Mouse (Mus musculus) cerebellum, adult 2 months (tissue): ENCODE measurements around the gene Cd151. TPM values are rescaled to one million over a fixed set of nuclear protein-coding genes. Genes with fewer than 3 reads are reported as not detected.
"Not testable (repeated sequence)": the region's sequence is repeated elsewhere in the genome, so short reads cannot be mapped to it uniquely, and the experiment has no call there.

Experiments used
- DNase-seq, 2 experiments: peaks; one replicate each; pipeline ENCODE4 v3.0.0; 2021
- H3K27ac ChIP-seq: fragments of 200-500 bp; 2 replicates; pipeline ENCODE4 v1.5.1; 2012; ENCODE audit warnings: low read length, control low read depth, inconsistent platforms; ENCODE audit not compliant: insufficient read depth
- H3K27me3 ChIP-seq: fragments of 200-500 bp; 2 replicates; pipeline ENCODE4 v1.6.1; 2012; ENCODE audit warnings: inconsistent platforms, mild to moderate bottlenecking, low read length, moderate library complexity; ENCODE audit not compliant: control insufficient read depth, insufficient read depth
- H3K4me1 ChIP-seq: fragments of 200-500 bp; 2 replicates; pipeline ENCODE4 v1.6.1; 2011; ENCODE audit warnings: low read length; ENCODE audit not compliant: control insufficient read depth, insufficient read depth
- H3K4me3 ChIP-seq: fragments of 200-500 bp; replicated peaks from 2 replicates; pipeline ENCODE3; 2011; ENCODE audit warnings: mild to moderate bottlenecking, low read depth, low read length, control low read depth; ENCODE audit not compliant: insufficient read depth
- CTCF ChIP-seq: fragments of 200-500 bp; IDR thresholded peaks from 2 replicates; pipeline ENCODE4 v1.5.1; 2011; ENCODE audit warnings: low read depth, mild to moderate bottlenecking, control low read depth, low read length, moderate library complexity, borderline replicate concordance; ENCODE audit not compliant: insufficient read depth
- POLR2A ChIP-seq: fragments of 200-500 bp; IDR thresholded peaks from 2 replicates; pipeline ENCODE4 v1.6.1; 2011; ENCODE audit warnings: low read length, control low read depth, borderline replicate concordance; ENCODE audit not compliant: insufficient read depth
- WGBS: fragments of 180-500 bp; shearing (Covaris S2); methylation state at CpG from one replicate; pipeline ENCODE4 v1.1.7; 2018; 5-methylcytosine and 5-hydroxymethylcytosine counted together
- polyA plus RNA-seq: library from polyadenylated mRNA; depleted of rRNA; stranded (reverse); fragments of >200 nt; gene quantifications from 2 replicates; pipeline ENCODE4 v1.2.3, GENCODE M21; 2012

Cd151 gene
- polyA plus RNA-seq, 1 experiment, result 68.7 TPM

DNA sequence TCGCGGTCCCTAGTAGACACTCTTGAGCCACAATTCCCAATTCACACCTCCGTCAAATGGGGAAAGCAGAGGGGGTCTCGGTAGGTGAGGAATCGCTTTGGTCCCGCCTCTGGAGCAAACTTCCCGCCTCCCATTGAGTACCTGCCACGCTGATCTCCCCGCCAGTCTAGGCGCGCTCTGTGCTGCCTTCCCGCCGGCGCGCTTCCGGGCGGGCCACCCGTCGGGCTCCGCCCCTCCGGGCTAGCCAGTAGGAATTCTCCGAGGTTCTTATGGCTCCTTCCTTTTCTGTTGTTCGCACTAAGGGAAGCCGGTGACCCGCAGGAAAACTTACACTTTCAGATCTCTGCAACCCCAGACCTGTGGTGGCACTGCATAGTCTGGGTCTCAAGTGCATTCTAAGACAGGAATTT is 23.4 kb upstream of the Cd151 start, which contains the start of gene Pidd1:
TSS of gene Pidd1 (minus strand) at position 198 of the 410 bp plus-strand sequence.
- H3K27ac ChIP-seq, result no peak within 1 kb of the TSS
- H3K4me1 ChIP-seq, result peaks cover 16% of the 10 kb centered on the region
- H3K27me3 ChIP-seq, result no peaks in the 10 kb centered on the region
- H3K4me3 ChIP-seq, result peak within 1 kb of the TSS; percentile 17
- TF ChIP-seq CTCF (no peak), POLR2A (no peak)
- 2% methylated on average over 25 of the region's 25 CpGs for WGBS
- DNase-seq, result peak; percentile 32 to 33

GRCm38 (mm10) chr7:141446374-141446773 is 20.8 kb upstream of the Cd151 start:
- H3K4me3 ChIP-seq, H3K27me3 ChIP-seq, H3K4me1 ChIP-seq, H3K27ac ChIP-seq, DNase-seq: not testable (repeated sequence)
- WGBS, result 83% methylated on average over 3 of the region's 3 CpGs

- H3K4me3 ChIP-seq, result peak within 1 kb of the TSS; percentile 91
- TF ChIP-seq CTCF (no peak), POLR2A (peak; percentile 96)
- under 1% methylated on average over 63 of the region's 63 CpGs for WGBS
- peak; percentile 94 to 97 for DNase-seq
- H3K27ac ChIP-seq, result peak within 1 kb of the TSS; percentile 92
- peaks cover 3% of the 10 kb centered on the region for H3K4me1 ChIP-seq
- no peaks in the 10 kb centered on the region for H3K27me3 ChIP-seq
These were observed 19.8 kb upstream of the Cd151 start, which contains the start of gene Rplp2 for GRCm38 (mm10) chr7:141447110-141447991. TSS of gene Rplp2 (plus strand) at chr7:141447370.

DNA sequence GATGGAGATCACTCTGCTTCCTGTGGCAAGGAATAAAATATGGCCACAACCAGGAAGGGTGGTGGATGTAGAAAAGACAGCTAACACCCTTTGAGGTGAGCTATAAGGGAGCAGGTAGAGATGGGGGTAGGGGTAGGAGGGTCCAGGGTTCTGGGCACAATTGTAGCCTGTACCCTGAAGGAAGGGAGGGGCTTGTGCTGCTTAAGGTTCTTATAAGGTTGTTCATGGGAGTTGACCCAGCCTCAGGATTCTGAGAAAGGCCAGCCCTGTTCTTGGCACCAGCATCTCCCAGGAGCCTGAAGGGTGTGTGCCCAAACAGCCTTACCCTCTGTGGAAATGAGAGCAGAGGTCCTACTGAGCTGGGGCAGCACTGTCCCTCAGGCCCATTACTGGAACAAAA is 15.3 kb upstream of the Cd151 start:
- DNase-seq, result no peak
- Histone ChIP-seq H3K27ac (no peak overlapping the region), H3K4me3 (no peak overlapping the region), H3K27me3 (no peaks in the 10 kb centered on the region), H3K4me1 (peaks cover 17% of the 10 kb centered on the region)
- no peak for TF ChIP-seq CTCF
- no peak for TF ChIP-seq POLR2A

- Histone ChIP-seq H3K27me3 (no peaks in the 10 kb centered on the region), H3K4me3 (no peak overlapping the region), H3K4me1 (peaks cover 31% of the 10 kb centered on the region), H3K27ac (no peak overlapping the region)
- no peak for DNase-seq
- 88% methylated on average over 2 of the region's 2 CpGs for WGBS
- TF ChIP-seq CTCF, result no peak
- TF ChIP-seq POLR2A, result no peak
These were observed 13.6 kb upstream of the Cd151 start for GRCm38 (mm10) chr7:141453636-141454035.

DNA sequence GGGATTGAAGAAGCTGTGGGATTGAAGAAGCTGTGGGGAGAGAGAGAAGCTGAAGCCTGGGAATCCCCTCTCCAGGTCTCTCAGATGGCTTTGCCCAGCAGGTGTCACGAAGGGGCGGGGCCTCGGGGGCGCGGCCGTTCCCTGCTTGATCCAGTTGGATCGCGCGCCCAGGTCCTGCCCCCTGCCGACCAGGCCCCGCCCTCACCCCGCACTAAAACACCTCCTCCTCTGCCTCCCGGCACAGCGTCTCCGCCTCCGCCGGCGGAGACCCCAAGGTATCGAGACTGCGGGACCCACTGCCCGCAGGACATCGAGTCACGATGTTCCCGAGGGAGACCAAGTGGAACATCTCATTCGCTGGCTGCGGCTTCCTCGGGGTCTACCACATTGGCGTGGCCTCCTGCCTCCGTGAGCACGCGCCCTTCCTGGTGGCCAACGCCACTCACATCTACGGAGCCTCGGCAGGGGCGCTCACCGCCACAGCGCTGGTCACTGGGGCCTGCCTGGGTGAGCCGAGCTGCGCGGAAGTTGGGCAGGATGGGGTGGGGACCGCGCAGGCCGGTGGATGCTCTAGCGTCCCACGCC is 12.1 kb upstream of the Cd151 start, which contains the start of gene Pnpla2:
TSS of gene Pnpla2 (plus strand) at position 232 of the 585 bp plus-strand sequence.
- Histone ChIP-seq H3K27me3 (no peaks in the 10 kb centered on the region), H3K4me1 (peaks cover 45% of the 10 kb centered on the region), H3K27ac (peak within 1 kb of the TSS; percentile 91), H3K4me3 (peak within 1 kb of the TSS; percentile 72)
- under 1% methylated on average over 45 of the region's 45 CpGs for WGBS
- TF ChIP-seq CTCF (no peak), POLR2A (peak; percentile 75)
- DNase-seq, result peak; percentile 89 to 90

DNA sequence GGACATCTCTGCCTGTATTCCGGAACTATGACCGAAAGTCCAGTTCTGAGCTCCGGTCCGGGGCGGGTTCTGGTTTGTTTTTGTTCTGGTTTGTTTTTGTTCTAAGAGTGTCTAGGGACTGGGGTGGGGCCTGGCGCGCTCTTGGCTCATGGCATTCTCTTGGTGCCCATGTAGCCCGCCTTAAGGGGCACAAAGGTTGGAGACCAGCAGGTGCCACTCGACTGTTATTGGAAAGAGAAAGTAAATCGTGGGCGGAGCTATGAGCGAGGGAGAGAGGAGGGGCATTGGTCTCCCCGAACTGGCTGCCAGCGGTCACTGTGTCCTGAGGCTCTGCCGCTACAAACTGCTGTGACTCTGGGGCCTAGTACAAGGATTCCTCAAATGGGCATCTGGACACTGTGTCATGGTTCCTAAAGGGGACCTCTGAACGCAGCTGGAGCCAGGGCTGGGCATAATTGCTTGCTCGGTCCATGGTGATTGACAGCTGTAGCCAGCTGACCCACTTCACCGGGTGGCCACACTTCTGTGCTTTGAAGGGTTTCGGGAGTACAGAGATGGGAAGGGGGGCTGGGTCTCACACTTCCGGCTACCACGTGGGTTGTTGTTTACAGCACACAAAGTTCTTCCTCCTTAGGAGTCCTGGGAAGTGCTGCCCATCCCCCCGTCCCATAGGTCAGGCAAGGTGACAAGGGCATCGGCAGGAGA is 11.4 kb upstream of the Cd151 start:
- H3K27ac ChIP-seq, result peak overlapping the region; percentile 91
- H3K27me3 ChIP-seq, result no peaks in the 10 kb centered on the region
- TF ChIP-seq POLR2A (peak; percentile 35; the same call in 1 of the 2 replicates), CTCF (no peak)
- peak; percentile 77 to 78 for DNase-seq
- peaks cover 52% of the 10 kb centered on the region for H3K4me1 ChIP-seq
- 1% methylated on average over 23 of the region's 23 CpGs for WGBS
- H3K4me3 ChIP-seq, result peak overlapping the region; percentile 72
